Mouse (Mus musculus) neural tube, embryonic 11.5 days (tissue): ENCODE results near the gene Isl1. TPM values are rescaled to one million over a fixed set of nuclear protein-coding genes. Genes with fewer than 3 reads are reported as not detected.
A peak's percentile ranks its signal among the peaks of the same experiment; 100 is the strongest.

Experiments used
- ATAC-seq: fragments of 200-750 bp; cut with Nextera tagmentation; 2 replicates; pipeline ENCODE4 v1.8.0; 2017; ENCODE audit warnings: moderate number of reproducible peaks, mild to moderate bottlenecking, moderate TSS enrichment, moderate library complexity; ENCODE audit not compliant: insufficient read depth, low FRiP score, low TSS enrichment
- DNase-seq: peaks from one replicate; pipeline ENCODE4 v3.0.0-alpha.2; 2015; ENCODE audit warnings: low spot score
- H3K27ac ChIP-seq: fragments of 300-500 bp; sonication (generic); 2 replicates; pipeline ENCODE4 v1.5.1; 2014; ENCODE audit warnings: low read depth, mild to moderate bottlenecking, low read length
- H3K27me3 ChIP-seq: fragments of 300-500 bp; sonication (generic); 2 replicates; pipeline ENCODE4 v1.6.1; 2014; ENCODE audit warnings: mild to moderate bottlenecking, low read length, mixed read lengths; ENCODE audit not compliant: control insufficient read depth, insufficient read depth
- H3K36me3 ChIP-seq: fragments of 300-500 bp; sonication (generic); 2 replicates; pipeline ENCODE4 v1.6.1; 2014; ENCODE audit warnings: mild to moderate bottlenecking, low read length, moderate library complexity, mixed read lengths; ENCODE audit not compliant: control insufficient read depth, insufficient read depth
- H3K4me1 ChIP-seq: fragments of 300-500 bp; sonication (generic); 2 replicates; pipeline ENCODE4 v1.6.1; 2014; ENCODE audit warnings: low read length, mixed read lengths; ENCODE audit not compliant: control insufficient read depth, insufficient read depth
- H3K4me2 ChIP-seq: fragments of 300-500 bp; sonication (generic); 2 replicates; pipeline ENCODE4 v1.6.1; 2014; ENCODE audit warnings: low read depth, mild to moderate bottlenecking, moderate library complexity
- H3K4me3 ChIP-seq: fragments of 300-500 bp; sonication (generic); 2 replicates; pipeline ENCODE4 v1.5.1; 2014; ENCODE audit warnings: low read depth, low read length
- H3K9ac ChIP-seq: fragments of 300-500 bp; sonication (generic); 2 replicates; pipeline ENCODE4 v1.6.1; 2014; ENCODE audit warnings: mild to moderate bottlenecking, low read length
- H3K9me3 ChIP-seq: fragments of 300-500 bp; sonication (generic); 2 replicates; pipeline ENCODE4 v1.6.1; 2016; ENCODE audit warnings: low read length; ENCODE audit not compliant: control insufficient read depth
- WGBS: fragments of 180-500 bp; shearing (Covaris S2); extraction: QIAGEN DNeasy Blood & Tissue Kit; methylation state at CpG from one replicate; pipeline ENCODE4 v1.1.7; 2014; 5-methylcytosine and 5-hydroxymethylcytosine counted together
- polyA plus RNA-seq: library from polyadenylated mRNA; unstranded; fragments of >200 nt; fragmentation: Nextera tagmentation; extraction: Ambion mirVana; gene quantifications from 2 replicates; pipeline ENCODE4 v1.2.1, GENCODE M21; 2014

Gene Isl1
- 111 and 136 TPM in 2 replicates for polyA plus RNA-seq

- under 1% methylated on average over 72 of the region's 82 CpGs for WGBS
- H3K27ac ChIP-seq, result peak within 1 kb of the TSS; percentile 54
- peak within 1 kb of the TSS; percentile 91 for H3K4me2 ChIP-seq
- H3K4me3 ChIP-seq, result peak within 1 kb of the TSS; percentile 58
- no peaks in the 10 kb centered on the region for H3K36me3 ChIP-seq
- H3K27me3 ChIP-seq, result peaks cover 84% of the 10 kb centered on the region
- ATAC-seq (peak; percentile 95), DNase-seq (peak; percentile 92)
- no peaks in the 10 kb centered on the region for H3K9me3 ChIP-seq
- peak within 1 kb of the TSS; percentile 46 for H3K9ac ChIP-seq
- H3K4me1 ChIP-seq, result no peaks in the 10 kb centered on the region
Measured at GRCm38 (mm10) chr13:116309584-116310462, at the start of gene Isl1. Gene Isl1 (minus strand): TSS chr13:116309689.

GRCm38 (mm10) chr13:116335763-116336162 is 26.3 kb upstream of the Isl1 start:
- Histone ChIP-seq H3K9me3 (no peaks in the 10 kb centered on the region), H3K4me3 (no peak overlapping the region), H3K9ac (no peak overlapping the region), H3K36me3 (no peaks in the 10 kb centered on the region), H3K4me2 (no peak overlapping the region), H3K27me3 (no peaks in the 10 kb centered on the region), H3K27ac (no peak overlapping the region), H3K4me1 (no peaks in the 10 kb centered on the region)
- ATAC-seq (no peak), DNase-seq (no peak)
- 83% methylated on average over 3 of the region's 3 CpGs for WGBS

- no peaks in the 10 kb centered on the region for H3K9me3 ChIP-seq
- no peak overlapping the region for H3K27ac ChIP-seq
- H3K4me2 ChIP-seq, result no peak overlapping the region
- DNase-seq (peak; percentile 50), ATAC-seq (no peak)
- no peaks in the 10 kb centered on the region for H3K36me3 ChIP-seq
- H3K4me3 ChIP-seq, result no peak overlapping the region
- no peaks in the 10 kb centered on the region for H3K4me1 ChIP-seq
- under 1% methylated on average over 28 of the region's 28 CpGs for WGBS
- H3K9ac ChIP-seq, result no peak overlapping the region
- H3K27me3 ChIP-seq, result peaks cover 60% of the 10 kb centered on the region
Measured at GRCm38 (mm10) chr13:116313636-116314530, 4.4 kb upstream of the Isl1 start.

GRCm38 (mm10) chr13:116311871-116312720 is 2.6 kb upstream of the Isl1 start:
- 0 out of 2 replicates have a peak overlapping the region, but pooled peaks have one; percentile 2 for H3K4me2 ChIP-seq
- H3K27ac ChIP-seq, result no peak overlapping the region
- no peaks in the 10 kb centered on the region for H3K36me3 ChIP-seq
- 4% methylated on average over 13 of the region's 13 CpGs for WGBS
- H3K4me1 ChIP-seq, result no peaks in the 10 kb centered on the region
- H3K9ac ChIP-seq, result no peak overlapping the region
- no peaks in the 10 kb centered on the region for H3K9me3 ChIP-seq
- peaks cover 73% of the 10 kb centered on the region for H3K27me3 ChIP-seq
- ATAC-seq, result no peak
- no peak for DNase-seq
- no peak overlapping the region for H3K4me3 ChIP-seq

GRCm38 (mm10) chr13:116311011-116311410 is 1.5 kb upstream of the Isl1 start:
- ATAC-seq (no peak), DNase-seq (no peak)
- WGBS, result 8% methylated on average over 4 of the region's 4 CpGs
- Histone ChIP-seq H3K4me3 (peak overlapping the region; percentile 58), H3K27ac (peak overlapping the region; percentile 23; the same call in 1 of the 2 replicates), H3K27me3 (peaks cover 82% of the 10 kb centered on the region), H3K9ac (no peak overlapping the region; the same call in none of the 2 replicates), H3K9me3 (no peaks in the 10 kb centered on the region), H3K4me2 (no peak overlapping the region), H3K36me3 (no peaks in the 10 kb centered on the region), H3K4me1 (no peaks in the 10 kb centered on the region)

GRCm38 (mm10) chr13:116310463-116310765 is 925 bp upstream of the Isl1 start:
- no peaks in the 10 kb centered on the region for H3K4me1 ChIP-seq
- peak overlapping the region; percentile 23 for H3K27ac ChIP-seq
- peaks cover 82% of the 10 kb centered on the region for H3K27me3 ChIP-seq
- peak overlapping the region; percentile 58 for H3K4me3 ChIP-seq
- DNase-seq, result peak; percentile 29
- ATAC-seq, result no peak
- peak overlapping the region; percentile 46 for H3K9ac ChIP-seq
- H3K9me3 ChIP-seq, result no peaks in the 10 kb centered on the region
- H3K36me3 ChIP-seq, result no peaks in the 10 kb centered on the region
- under 1% methylated on average over 9 of the region's 9 CpGs for WGBS
- H3K4me2 ChIP-seq, result no peak overlapping the region; the same call in 1 of the 2 replicates

GRCm38 (mm10) chr13:116308933-116309583 is 431 bp downstream of the Isl1 start:
- peak overlapping the region; percentile 45 for H3K9ac ChIP-seq
- peak; percentile 24 for ATAC-seq

More at GRCm38 (mm10) chr13:116308933-116309583, 431 bp downstream of the Isl1 start:
- WGBS, result under 1% methylated on average over 18 of the region's 18 CpGs
- Histone ChIP-seq H3K4me1 (no peaks in the 10 kb centered on the region), H3K36me3 (no peaks in the 10 kb centered on the region), H3K9me3 (no peaks in the 10 kb centered on the region), H3K27me3 (peaks cover 84% of the 10 kb centered on the region), H3K27ac (peak overlapping the region; percentile 36), H3K4me3 (peak overlapping the region; percentile 58), H3K4me2 (peak overlapping the region; percentile 91)
- peak; percentile 43 for DNase-seq
